Mouse (Mus musculus) brain, embryonic 14.5 days (tissue): ENCODE measurements around the gene Serinc5.
A peak's percentile ranks its signal among the peaks of the same experiment; 100 is the strongest.

Source experiments
- CTCF ChIP-seq: fragments of 200-500 bp; IDR thresholded peaks from 2 replicates; pipeline ENCODE4 v1.5.1; 2012; ENCODE audit warnings: inconsistent platforms, mild to moderate bottlenecking, moderate library complexity, borderline replicate concordance; ENCODE audit not compliant: insufficient read depth, insufficient read length; ENCODE audit errors: extremely low read depth
- POLR2A ChIP-seq: fragments of 200-500 bp; IDR thresholded peaks from 2 replicates; pipeline ENCODE4 v1.6.1; 2012; ENCODE audit warnings: mild to moderate bottlenecking, inconsistent platforms, borderline replicate concordance; ENCODE audit not compliant: poor library complexity, insufficient read depth, insufficient read length, severe bottlenecking; ENCODE audit errors: extremely low read depth

DNA sequence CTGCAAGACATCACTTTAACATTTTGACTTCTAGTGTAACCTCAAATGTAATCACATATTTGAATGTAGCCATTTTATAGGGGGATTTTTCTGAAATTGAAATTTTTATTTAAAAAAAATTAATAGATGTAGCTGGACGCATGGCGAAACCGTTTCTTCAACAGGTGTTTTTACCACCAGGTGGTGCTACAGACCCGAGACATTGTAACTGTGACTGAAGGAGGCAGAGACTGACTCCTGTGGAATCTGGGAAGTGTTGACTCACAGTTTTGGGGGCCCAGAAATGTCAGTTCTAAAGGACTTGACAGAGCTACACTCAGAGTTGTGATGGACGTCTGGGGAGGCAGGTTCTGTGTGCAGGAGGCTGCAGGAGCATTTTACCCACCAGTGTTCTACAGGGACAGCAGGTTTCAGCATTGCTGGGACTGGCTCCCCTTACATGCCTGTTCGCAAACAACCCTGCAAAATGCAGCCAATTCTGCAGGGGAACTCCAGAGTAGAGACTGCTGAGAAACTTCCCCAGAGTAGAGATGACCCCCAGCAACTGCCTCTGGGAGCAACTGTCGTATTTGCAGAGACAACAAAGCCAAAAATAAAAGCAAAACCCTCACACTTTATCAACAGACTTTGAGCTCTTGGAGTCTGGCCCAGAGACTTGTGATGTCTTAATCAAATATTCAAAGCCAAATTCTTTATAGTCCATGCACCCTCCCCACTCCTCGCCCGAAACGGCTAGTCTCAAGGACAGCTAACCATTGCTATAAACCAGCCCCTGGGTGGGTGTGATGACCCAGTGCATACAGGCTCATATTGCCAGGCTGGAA lies 30.5 kb upstream of the Serinc5 start:
- TF ChIP-seq CTCF (peak; percentile 66; the same call in 1 of the 2 replicates), POLR2A (no peak)
